Mouse (Mus musculus) spleen, adult 10 weeks (tissue): Measurements from ENCODE around the gene Tfap2a. TPM values are rescaled to one million over a fixed set of nuclear protein-coding genes. Genes with fewer than 3 reads are reported as not detected.

Experiments used
- polyA plus RNA-seq: library from polyadenylated mRNA; stranded (reverse); fragments of 350-450 nt; fragmentation: Illumina TruSeq; extraction: RNeasy Lipid Tissue Mini Kit (QIAGEN cat#74804); gene quantifications from one replicate; pipeline ENCODE4 v1.2.3, GENCODE M21; 2015; ENCODE audit warnings: low replicate concordance; ENCODE audit not compliant: insufficient read depth

Gene Tfap2a
- not detected for polyA plus RNA-seq

DNA sequence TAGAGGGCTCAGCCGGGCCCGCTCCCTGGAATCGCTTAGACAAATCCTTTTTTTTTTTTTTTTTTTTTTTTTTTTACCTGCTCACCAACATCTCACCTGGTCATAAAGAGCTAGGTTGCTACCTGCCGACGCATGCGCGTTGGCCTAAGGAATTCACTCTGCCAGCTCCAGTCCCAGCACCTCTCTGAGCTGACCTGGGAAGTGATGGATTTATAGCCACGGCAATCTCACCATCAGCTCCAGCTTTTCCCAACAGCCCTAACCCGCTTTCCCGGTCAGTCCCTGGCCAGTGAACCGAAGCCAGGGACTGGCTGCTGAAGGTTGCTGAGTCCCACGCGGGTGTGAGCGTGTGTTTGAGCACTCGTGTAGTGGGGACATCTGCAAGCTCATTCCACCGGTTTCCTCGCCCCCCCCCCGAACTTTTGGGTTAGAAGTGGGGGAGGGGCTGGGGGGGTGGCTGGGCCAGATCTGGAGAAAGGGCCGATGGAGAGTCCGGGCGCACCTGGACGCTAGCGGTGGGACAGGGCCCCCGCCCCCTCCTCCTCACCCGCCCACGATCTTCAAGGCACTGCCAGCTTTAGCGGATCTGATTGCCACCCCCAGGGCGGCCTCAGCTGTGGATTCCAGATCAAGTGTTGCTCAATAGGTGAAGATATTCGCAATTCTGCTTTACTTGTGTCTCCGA lies at the start of gene Tfap2a:
Gene Tfap2a, minus strand, starts transcription at position 181 of the 685 bp plus-strand sequence.

Other genes starting within 250 kb of the Tfap2a start
- gene Gcnt2, start 121.4 kb upstream of the Tfap2a start, polyA plus RNA-seq = 12.5 TPM